Mouse (Mus musculus) CD4-positive helper T cell, adult 2 months (primary cell): ENCODE measurements around the gene Sema4d.
A peak's percentile ranks its signal among the peaks of the same experiment; 100 is the strongest.

Source experiments
- DNase-seq: peaks from one replicate; pipeline ENCODE4 v3.0.0-alpha.2; 2012; ENCODE audit warnings: low read depth, missing footprints, low spot score

Gene Sema4d

DNA sequence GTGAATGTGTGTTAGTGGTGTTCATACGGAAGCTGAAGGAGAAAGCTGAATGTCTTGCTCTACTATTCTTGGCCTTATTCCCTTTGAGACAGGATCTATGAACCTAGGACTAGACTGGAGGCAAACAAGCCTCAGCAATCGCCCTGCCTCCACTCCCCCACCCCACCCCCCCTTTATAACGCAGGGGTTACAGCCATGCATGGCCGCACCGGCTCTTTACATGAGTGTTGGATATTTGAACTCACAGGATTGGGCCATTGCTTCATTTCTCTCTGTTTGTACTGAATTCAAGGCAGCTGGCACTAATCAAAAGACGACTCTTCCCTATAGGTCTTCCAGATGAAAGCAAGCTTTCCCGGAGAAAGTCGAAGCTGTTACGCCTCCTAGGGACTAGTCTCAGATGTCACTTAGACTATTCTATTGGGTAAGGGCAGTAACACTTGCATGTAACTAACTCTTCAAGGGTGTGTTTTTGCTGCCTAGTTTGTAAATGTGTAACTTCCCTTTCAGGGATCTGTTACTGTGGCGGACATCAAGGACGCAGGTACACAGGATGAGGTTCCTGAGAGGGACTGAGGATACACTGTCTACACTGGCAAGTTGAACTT lies 151.3 kb downstream of the Sema4d start:
- DNase-seq = no peak

- no peak for DNase-seq
Measured at GRCm38 (mm10) chr13:51641424-51641823, 152.1 kb downstream of the Sema4d start.

DNA sequence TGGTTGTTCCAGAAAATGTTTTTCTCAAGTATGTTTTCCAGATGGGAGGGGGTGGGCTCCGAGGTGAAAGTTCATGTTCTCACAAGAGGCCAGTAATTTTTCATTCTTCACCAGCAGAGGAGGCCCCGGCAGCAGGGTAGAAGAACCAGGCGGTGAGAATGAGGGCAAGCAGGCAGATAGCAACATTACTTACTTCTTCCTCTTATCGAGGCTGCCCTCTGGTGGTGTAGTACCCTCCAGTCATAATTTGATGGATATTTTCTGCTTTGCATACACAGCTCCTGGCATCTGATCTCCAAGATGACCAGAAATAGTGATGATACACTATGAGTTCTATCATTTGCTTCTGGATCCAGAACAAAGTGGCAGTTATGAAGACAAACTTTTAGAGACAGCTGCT lies 154.6 kb downstream of the Sema4d start:
- peak; percentile 65 for DNase-seq
